Mouse (Mus musculus): Measurements from ENCODE around the gene Crybg3. TPM values are rescaled to one million over a fixed set of nuclear protein-coding genes. Genes with fewer than 3 reads are reported as not detected.
"Not testable (repeated sequence)": the region's sequence is repeated elsewhere in the genome, so short reads cannot be mapped to it uniquely, and the experiment has no call there.

Crybg3 gene
- polyA plus RNA-seq, 1 experiment: 1.8 TPM

GRCm38 (mm10) chr16:59463567-59463966, 137.2 kb downstream of the Crybg3 start:
- Histone ChIP-seq H3K36me3 (ENCODE audit: control insufficient read depth, insufficient read depth, low read length) (no peaks in the 10 kb centered on the region), H3K4me3 (ENCODE audit: low read depth, low read length) (no peak overlapping the region), H3K27ac (ENCODE audit: insufficient read depth, low read depth, low read length) (no peak overlapping the region), H3K4me1 (ENCODE audit: control insufficient read depth, insufficient read depth, insufficient read length, low read length) (no peaks in the 10 kb centered on the region), H3K27me3 (ENCODE audit: control insufficient read depth, insufficient read depth, low read length) (no peaks in the 10 kb centered on the region)
- WGBS: 72% methylated on average over 4 of the region's 4 CpGs
- TF ChIP-seq POLR2A (IDR thresholded peaks at IDR 0.05; ENCODE audit: low read depth, low read length) (no peak), CTCF (IDR thresholded peaks at IDR 0.05; ENCODE audit: extremely low read depth, insufficient read length, insufficient replicate concordance, low read depth, low read length) (no peak)

GRCm38 (mm10) chr16:59459259-59459861, 141.4 kb downstream of the Crybg3 start:
- not testable (repeated sequence) for H3K27ac ChIP-seq (ENCODE audit: insufficient read depth, low read depth, low read length); H3K36me3 ChIP-seq (ENCODE audit: control insufficient read depth, insufficient read depth, low read length); H3K4me3 ChIP-seq (ENCODE audit: low read depth, low read length); H3K27me3 ChIP-seq (ENCODE audit: control insufficient read depth, insufficient read depth, low read length); H3K4me1 ChIP-seq (ENCODE audit: control insufficient read depth, insufficient read depth, insufficient read length, low read length)
- 72% methylated on average over 5 of the region's 5 CpGs for WGBS

GRCm38 (mm10) chr16:59451813-59452212, 149.0 kb downstream of the Crybg3 start:
- Histone ChIP-seq H3K27ac (ENCODE audit: insufficient read depth, low read depth, low read length) (no peak overlapping the region), H3K27me3 (ENCODE audit: control insufficient read depth, insufficient read depth, low read length) (no peaks in the 10 kb centered on the region), H3K4me1 (ENCODE audit: control insufficient read depth, insufficient read depth, insufficient read length, low read length) (no peaks in the 10 kb centered on the region), H3K36me3 (ENCODE audit: control insufficient read depth, insufficient read depth, low read length) (no peaks in the 10 kb centered on the region), H3K4me3 (ENCODE audit: low read depth, low read length) (no peak overlapping the region)
- WGBS: 87% methylated on average over 5 of the region's 5 CpGs
- no peak for TF ChIP-seq CTCF (IDR thresholded peaks at IDR 0.05; ENCODE audit: extremely low read depth, insufficient read length, insufficient replicate concordance, low read depth, low read length)
- no peak for TF ChIP-seq POLR2A (IDR thresholded peaks at IDR 0.05; ENCODE audit: low read depth, low read length)

GRCm38 (mm10) chr16:59449092-59449491, 151.7 kb downstream of the Crybg3 start:
- no peaks in the 10 kb centered on the region for H3K27me3 ChIP-seq (ENCODE audit: control insufficient read depth, insufficient read depth, low read length)
- no peak overlapping the region for H3K4me3 ChIP-seq (ENCODE audit: low read depth, low read length)
- H3K27ac ChIP-seq (ENCODE audit: insufficient read depth, low read depth, low read length): no peak overlapping the region
- TF ChIP-seq POLR2A (IDR thresholded peaks at IDR 0.05; ENCODE audit: low read depth, low read length) (no peak), CTCF (IDR thresholded peaks at IDR 0.05; ENCODE audit: extremely low read depth, insufficient read length, insufficient replicate concordance, low read depth, low read length) (no peak)
- no peaks in the 10 kb centered on the region for H3K36me3 ChIP-seq (ENCODE audit: control insufficient read depth, insufficient read depth, low read length)
- no peaks in the 10 kb centered on the region for H3K4me1 ChIP-seq (ENCODE audit: control insufficient read depth, insufficient read depth, insufficient read length, low read length)

- no peaks in the 10 kb centered on the region for H3K27me3 ChIP-seq (ENCODE audit: control insufficient read depth, insufficient read depth, low read length)
- H3K4me3 ChIP-seq (ENCODE audit: low read depth, low read length): no peak overlapping the region
- H3K36me3 ChIP-seq (ENCODE audit: control insufficient read depth, insufficient read depth, low read length): no peaks in the 10 kb centered on the region
- TF ChIP-seq CTCF (IDR thresholded peaks at IDR 0.05; ENCODE audit: extremely low read depth, insufficient read length, insufficient replicate concordance, low read depth, low read length): no peak
- no peak for TF ChIP-seq POLR2A (IDR thresholded peaks at IDR 0.05; ENCODE audit: low read depth, low read length)
- no peaks in the 10 kb centered on the region for H3K4me1 ChIP-seq (ENCODE audit: control insufficient read depth, insufficient read depth, insufficient read length, low read length)
- no peak overlapping the region for H3K27ac ChIP-seq (ENCODE audit: insufficient read depth, low read depth, low read length)
- 82% methylated on average over 1 of the region's 1 CpGs for WGBS
Measured at GRCm38 (mm10) chr16:59448181-59448580, 152.6 kb downstream of the Crybg3 start.

- Histone ChIP-seq H3K27me3 (ENCODE audit: control insufficient read depth, insufficient read depth, low read length) (no peaks in the 10 kb centered on the region), H3K27ac (ENCODE audit: insufficient read depth, low read depth, low read length) (no peak overlapping the region), H3K4me1 (ENCODE audit: control insufficient read depth, insufficient read depth, insufficient read length, low read length) (no peaks in the 10 kb centered on the region), H3K36me3 (ENCODE audit: control insufficient read depth, insufficient read depth, low read length) (no peaks in the 10 kb centered on the region), H3K4me3 (ENCODE audit: low read depth, low read length) (no peak overlapping the region)
- WGBS: 74% methylated on average over 7 of the region's 7 CpGs
- TF ChIP-seq CTCF (IDR thresholded peaks at IDR 0.05; ENCODE audit: extremely low read depth, insufficient read length, insufficient replicate concordance, low read depth, low read length) (no peak), POLR2A (IDR thresholded peaks at IDR 0.05; ENCODE audit: low read depth, low read length) (no peak)
Measured at GRCm38 (mm10) chr16:59444880-59445559, 155.8 kb downstream of the Crybg3 start.

Other genes with a start within 250 kb of the Crybg3 start
- not detected in 2 replicates for gene Olfr209, start 237.0 kb downstream of the Crybg3 start, polyA plus RNA-seq (2012; rRNA removed)
- not detected in 2 replicates for gene Gabrr3, start 193.6 kb downstream of the Crybg3 start, polyA plus RNA-seq (2012; rRNA removed)
- 1.3 and 1.5 TPM in 2 replicates for gene Riox2, start 129.2 kb downstream of the Crybg3 start, polyA plus RNA-seq (2012; rRNA removed)
- 0.14 and 0.19 TPM in 2 replicates for gene Arl6, start 38.4 kb upstream of the Crybg3 start, polyA plus RNA-seq (2012; rRNA removed)